Mouse (Mus musculus) CH12.LX (cell line): ENCODE measurements around the gene Rasip1. TPM values are rescaled to one million over a fixed set of nuclear protein-coding genes. Genes with fewer than 3 reads are reported as not detected.
A peak's percentile ranks its signal among the peaks of the same experiment; 100 is the strongest.

ENCODE experiments used
- DNase-seq: peaks from one replicate; pipeline ENCODE4 v3.0.0-alpha.2; 2013; ENCODE audit errors: extremely low read depth
- H3K27ac ChIP-seq: 2 replicates; pipeline ENCODE4 v1.5.1; 2012; ENCODE audit warnings: low read depth, mild to moderate bottlenecking, control low read depth, moderate library complexity; ENCODE audit not compliant: insufficient read depth
- H3K27me3 ChIP-seq: replicated peaks from 2 replicates; pipeline ENCODE3; 2012; ENCODE audit warnings: inconsistent platforms
- H3K36me3 ChIP-seq, 2 experiments: replicated peaks in 1 of 2; 2 replicates each; pipeline versions ENCODE3 to v1.6.1; 2012; ENCODE audit warnings: inconsistent platforms in 1 of 2, low read length in 1 of 2, mild to moderate bottlenecking in 1 of 2, mixed read lengths in 1 of 2, moderate library complexity in 1 of 2; ENCODE audit not compliant: control insufficient read depth in 1 of 2, insufficient read depth in 1 of 2
- H3K4me1 ChIP-seq, 2 experiments: 2 replicates each; pipeline ENCODE4 v1.6.1; 2012; ENCODE audit warnings: inconsistent platforms in 1 of 2, moderate library complexity in 1 of 2; ENCODE audit not compliant: insufficient read depth in 2 of 2, control insufficient read depth in 1 of 2
- H3K4me2 ChIP-seq: 2 replicates; pipeline ENCODE4 v1.6.1; 2012; ENCODE audit warnings: low read depth, mild to moderate bottlenecking, control low read depth; ENCODE audit not compliant: poor library complexity, insufficient read depth, severe bottlenecking
- H3K4me3 ChIP-seq, 3 experiments: fragments of 150-350 bp in 1 of 3; sonication (generic) in 1 of 3; replicated peaks in 1 of 3; 2 replicates each; pipeline versions ENCODE3 to v1.5.1; 2011 to 2012; ENCODE audit warnings: low read depth in 2 of 3, low read length in 2 of 3, mild to moderate bottlenecking in 2 of 3, moderate library complexity in 2 of 3, control low read depth in 1 of 3, improper control_type of control experiment in 1 of 3, inconsistent platforms in 1 of 3, mixed read lengths in 1 of 3; ENCODE audit not compliant: poor library complexity in 1 of 3
- H3K79me2 ChIP-seq: replicated peaks from 2 replicates; pipeline ENCODE4 v1.6.1; 2012; ENCODE audit warnings: mild to moderate bottlenecking, moderate library complexity; ENCODE audit not compliant: control insufficient read depth, poor library complexity, insufficient read depth, severe bottlenecking; ENCODE audit errors: extremely low read depth
- H3K9ac ChIP-seq: 2 replicates; pipeline ENCODE4 v1.6.1; 2012; ENCODE audit warnings: low read depth, mild to moderate bottlenecking, control low read depth, moderate library complexity; ENCODE audit not compliant: insufficient read depth
- H3K9me3 ChIP-seq: replicated peaks from 2 replicates; pipeline ENCODE3; 2012; ENCODE audit warnings: low read length, inconsistent platforms, mixed read lengths
- BHLHE40 ChIP-seq: IDR thresholded peaks from 2 replicates; pipeline ENCODE4 v1.6.1; 2011; ENCODE audit warnings: mild to moderate bottlenecking, low read depth, low read length, improper control_type of control experiment
- CHD2 ChIP-seq: IDR thresholded peaks from 2 replicates; pipeline ENCODE4 v1.6.1; 2011; ENCODE audit warnings: low read length, improper control_type of control experiment
- CTCF ChIP-seq, 2 experiments: IDR thresholded peaks in 1 of 2; conservative IDR thresholded peaks in 1 of 2; 2 replicates each; pipeline ENCODE4 v1.5.1; 2011 to 2012; ENCODE audit warnings: low read depth in 2 of 2, low read length in 2 of 2, improper control_type of control experiment in 1 of 2, inconsistent platforms in 1 of 2, mild to moderate bottlenecking in 1 of 2, moderate library complexity in 1 of 2
- GABPA ChIP-seq: IDR thresholded peaks from 2 replicates; pipeline ENCODE4 v1.6.1; 2012; ENCODE audit warnings: low read depth, low read length, improper control_type of control experiment, inconsistent platforms; ENCODE audit not compliant: insufficient replicate concordance
- IRF4 ChIP-seq: IDR thresholded peaks from 2 replicates; pipeline ENCODE4 v1.6.1; 2014; ENCODE audit warnings: low read depth, mild to moderate bottlenecking, inconsistent platforms, low read length, improper control_type of control experiment
- JUN ChIP-seq: IDR thresholded peaks from 2 replicates; pipeline ENCODE4 v1.6.1; 2011; ENCODE audit warnings: low read depth, mild to moderate bottlenecking, low read length, improper control_type of control experiment, moderate library complexity; ENCODE audit not compliant: insufficient read depth
- KAT2A ChIP-seq: IDR thresholded peaks from 2 replicates; pipeline ENCODE4 v1.6.1; 2012; ENCODE audit warnings: low read length, improper control_type of control experiment, inconsistent platforms; ENCODE audit not compliant: insufficient replicate concordance
- MAFK ChIP-seq: IDR thresholded peaks from 2 replicates; pipeline ENCODE4 v1.6.1; 2011; ENCODE audit warnings: low read length, improper control_type of control experiment; ENCODE audit not compliant: insufficient replicate concordance
- MAX ChIP-seq: IDR thresholded peaks from 2 replicates; pipeline ENCODE4 v1.6.1; 2011; ENCODE audit warnings: low read length, improper control_type of control experiment
- MAZ ChIP-seq: IDR thresholded peaks from 2 replicates; pipeline ENCODE4 v1.6.1; 2012; ENCODE audit warnings: low read depth, mild to moderate bottlenecking, inconsistent platforms, low read length, improper control_type of control experiment, moderate library complexity
- MXI1 ChIP-seq: IDR thresholded peaks from 2 replicates; pipeline ENCODE4 v1.6.1; 2011; ENCODE audit warnings: mild to moderate bottlenecking, low read depth, low read length, improper control_type of control experiment
- PAX5 ChIP-seq: IDR thresholded peaks from 2 replicates; pipeline ENCODE4 v1.6.1; 2012; ENCODE audit warnings: low read length, inconsistent platforms, mixed read lengths
- POLR2AphosphoS2 ChIP-seq: IDR thresholded peaks from 2 replicates; pipeline ENCODE4 v1.6.1; 2011; ENCODE audit warnings: low read depth, low read length, improper control_type of control experiment
- RAD21 ChIP-seq: IDR thresholded peaks from 2 replicates; pipeline ENCODE4 v1.6.1; 2011; ENCODE audit warnings: low read depth, mild to moderate bottlenecking, low read length, improper control_type of control experiment, moderate library complexity
- SIN3A ChIP-seq: IDR thresholded peaks from 2 replicates; pipeline ENCODE4 v1.6.1; 2012; ENCODE audit warnings: low read length, improper control_type of control experiment, inconsistent platforms
- SMC3 ChIP-seq: IDR thresholded peaks from 2 replicates; pipeline ENCODE4 v1.6.1; 2011; ENCODE audit warnings: low read depth, low read length, improper control_type of control experiment
- TCF12 ChIP-seq: IDR thresholded peaks from 2 replicates; pipeline ENCODE4 v1.6.1; 2014; ENCODE audit warnings: low read depth, mild to moderate bottlenecking, inconsistent platforms, low read length, improper control_type of control experiment
- UBTF ChIP-seq: IDR thresholded peaks from 2 replicates; pipeline ENCODE4 v1.6.1; 2012; ENCODE audit warnings: low read depth, mild to moderate bottlenecking, inconsistent platforms, low read length, improper control_type of control experiment, moderate library complexity
- dilution Hi-C: fragments of 300-500 bp; cut with MboI; formaldehyde crosslinking; loops from 2 replicates; pipeline ENCODE4 v1.14.3; 2020; ENCODE audit warnings: low sequenced_read_pairs; ENCODE audit not compliant: extremely low pct_unique_long_range_greater_than_20kb, extremely low pct_ligation_motif_present
- in situ Hi-C: fragments of 300-500 bp; cut with MboI; formaldehyde crosslinking; loops from 3 replicates; pipeline ENCODE4 v1.14.3; 2019; ENCODE audit warnings: low sequenced_read_pairs, low pct_ligation_motif_present, low pct_unique_long_range_greater_than_20kb, mixed read lengths
- polyA plus RNA-seq: library from polyadenylated mRNA; unstranded; fragments of >175 nt; gene quantifications from 2 replicates; pipeline ENCODE4 v1.2.1, GENCODE M21; 2012; ENCODE audit warnings: low read depth; ENCODE audit not compliant: insufficient read length
- total RNA-seq, 2 experiments: library from RNA; depleted of rRNA; stranded (reverse); fragments of 300-350 nt in 1 of 2; fragments of >200 nt in 1 of 2; gene quantifications; 2 replicates each; pipeline ENCODE4 v1.2.3; 2012 to 2014

The Rasip1 gene
- total and polyA plus RNA-seq, 3 experiments, result 0.46 to 2.9 (median 0.77) TPM

GRCm38 (mm10) chr7:45667761-45668160 is 40.5 kb downstream of the Rasip1 start:
- H3K9me3 ChIP-seq, result peaks cover 12% of the 10 kb centered on the region
- dilution Hi-C loops, result no loop called here
- in situ Hi-C loops, result no loop called here
- peaks cover 1% of the 10 kb centered on the region for H3K27me3 ChIP-seq
- H3K36me3 ChIP-seq, result no peaks in the 10 kb centered on the region
- no peak overlapping the region for H3K4me2 ChIP-seq
- peaks cover 0 to 7% of the 10 kb centered on the region in 2 experiments; a peak in 1 of 4 replicates for H3K4me1 ChIP-seq
- H3K4me3 ChIP-seq, result no peak overlapping the region
- no peak overlapping the region for H3K27ac ChIP-seq
- H3K79me2 ChIP-seq, result no peaks in the 10 kb centered on the region
- TF ChIP-seq MAX (no peak), MAFK (no peak), BHLHE40 (no peak), MXI1 (no peak), SIN3A (no peak), JUN (no peak), IRF4 (no peak), UBTF (no peak), CHD2 (no peak), KAT2A (no peak), RAD21 (no peak), TCF12 (no peak)
- no peak for DNase-seq
- H3K9ac ChIP-seq, result no peak overlapping the region

GRCm38 (mm10) chr7:45668921-45669320 is 41.6 kb downstream of the Rasip1 start:
- TF ChIP-seq KAT2A (no peak), PAX5 (no peak), RAD21 (peak; percentile 30), POLR2AphosphoS2 (no peak), SMC3 (peak; percentile 14; the same call in 1 of the 2 replicates), MAZ (no peak), CTCF (conservative IDR thresholded peaks at IDR 0.05 in 1 of 2, IDR thresholded peaks at IDR 0.05 in 1 of 2; ENCODE audit: low read depth in 2 of 2, low read length in 2 of 2) (peak; percentile 9 to 47; a peak in 2 of 4 replicates), GABPA (no peak)
- TF ChIP-seq, all 38 proteins: peak for 3

More at GRCm38 (mm10) chr7:45668921-45669320, 41.6 kb downstream of the Rasip1 start:
- H3K4me2 ChIP-seq, result no peak overlapping the region
- in situ Hi-C loops, result no loop called here
- no peak overlapping the region for H3K27ac ChIP-seq
- H3K36me3 ChIP-seq, result no peaks in the 10 kb centered on the region
- dilution Hi-C loops, result no loop called here
- no peak overlapping the region for H3K9ac ChIP-seq
- H3K79me2 ChIP-seq, result no peaks in the 10 kb centered on the region
- peaks cover 12% of the 10 kb centered on the region for H3K9me3 ChIP-seq
- peaks cover 0 to 7% of the 10 kb centered on the region in 2 experiments; a peak in 1 of 4 replicates for H3K4me1 ChIP-seq
- H3K4me3 ChIP-seq, result no peak overlapping the region
- DNase-seq, result no peak
- peaks cover 1% of the 10 kb centered on the region for H3K27me3 ChIP-seq
